Mouse (Mus musculus) lung, adult 2 months (tissue): ENCODE measurements at regions not wholly inside any gene's neighbourhood (a gene's known extent, or its start where the extent isn't known, plus 50 kb on each side); places are given as distances from the start of the nearest gene placed in this dataset.

ENCODE experiments used
- DNase-seq: peaks from one replicate; pipeline ENCODE4 v3.0.0; 2022
- H3K4me1 ChIP-seq: fragments of 200-500 bp; 2 replicates; pipeline ENCODE4 v1.6.1; 2011; ENCODE audit warnings: low read length; ENCODE audit not compliant: control insufficient read depth, insufficient read depth
- H3K4me3 ChIP-seq: fragments of 200-500 bp; replicated peaks from 2 replicates; pipeline ENCODE3; 2011; ENCODE audit warnings: low read depth, mild to moderate bottlenecking, control low read depth, low read length; ENCODE audit errors: extremely low read depth
- CTCF ChIP-seq: fragments of 200-500 bp; IDR thresholded peaks from 2 replicates; pipeline ENCODE4 v1.5.1; 2011; ENCODE audit warnings: mild to moderate bottlenecking, low read length, control low read depth; ENCODE audit not compliant: insufficient read depth
- POLR2A ChIP-seq: fragments of 200-500 bp; IDR thresholded peaks from 2 replicates; pipeline ENCODE4 v1.6.1; 2011; ENCODE audit warnings: low read depth, mild to moderate bottlenecking, control low read depth, low read length, borderline replicate concordance; ENCODE audit errors: extremely low read depth
- WGBS: fragments of 180-500 bp; shearing (Covaris S2); methylation state at CpG from one replicate; pipeline ENCODE4 v1.1.7; 2018; 5-methylcytosine and 5-hydroxymethylcytosine counted together

- TF ChIP-seq CTCF (no peak), POLR2A (no peak)
- no peak for DNase-seq
- 51% methylated on average over 15 of the region's 15 CpGs for WGBS
- no peaks in the 10 kb centered on the region for H3K4me1 ChIP-seq
- no peak overlapping the region for H3K4me3 ChIP-seq
These were observed 61.6 kb upstream of the 4932438H23Rik start for GRCm38 (mm10) chr16:91156506-91156905.

- 18% methylated on average over 8 of the region's 8 CpGs for WGBS
- TF ChIP-seq POLR2A, result no peak
- peak; percentile 28; the same call in 1 of the 2 replicates for TF ChIP-seq CTCF
- H3K4me1 ChIP-seq, result no peaks in the 10 kb centered on the region
- no peak overlapping the region for H3K4me3 ChIP-seq
- DNase-seq, result peak; percentile 9
These were observed 64.6 kb upstream of the Olig2 start for GRCm38 (mm10) chr16:91160679-91161078.

GRCm38 (mm10) chr16:91161616-91162015, 63.6 kb upstream of the Olig2 start:
- H3K4me1 ChIP-seq, result no peaks in the 10 kb centered on the region
- no peak for TF ChIP-seq POLR2A
- WGBS, result 56% methylated on average over 6 of the region's 6 CpGs
- DNase-seq, result no peak
- H3K4me3 ChIP-seq, result no peak overlapping the region

- DNase-seq, result no peak
- no peak overlapping the region for H3K4me3 ChIP-seq
- 75% methylated on average over 6 of the region's 6 CpGs for WGBS
- no peak for TF ChIP-seq POLR2A
- TF ChIP-seq CTCF, result no peak
- H3K4me1 ChIP-seq, result no peaks in the 10 kb centered on the region
These were observed 62.9 kb upstream of the Olig2 start for GRCm38 (mm10) chr16:91162381-91162780.

GRCm38 (mm10) chr16:91165906-91166305, 59.4 kb upstream of the Olig2 start:
- TF ChIP-seq CTCF, result no peak
- TF ChIP-seq POLR2A, result no peak
- Histone ChIP-seq H3K4me1 (no peaks in the 10 kb centered on the region), H3K4me3 (no peak overlapping the region)
- DNase-seq, result no peak
- WGBS, result 68% methylated on average over 4 of the region's 4 CpGs

GRCm38 (mm10) chr16:91166866-91167265, 58.4 kb upstream of the Olig2 start:
- Histone ChIP-seq H3K4me3 (no peak overlapping the region), H3K4me1 (no peaks in the 10 kb centered on the region)
- DNase-seq, result no peak
- TF ChIP-seq CTCF (peak; percentile 47), POLR2A (no peak)

GRCm38 (mm10) chr16:91168398-91168797, 56.9 kb upstream of the Olig2 start:
- TF ChIP-seq POLR2A, result no peak
- no peak for TF ChIP-seq CTCF
- Histone ChIP-seq H3K4me3 (no peak overlapping the region), H3K4me1 (no peaks in the 10 kb centered on the region)
- WGBS, result 54% methylated on average over 7 of the region's 7 CpGs
- no peak for DNase-seq

- H3K4me3 ChIP-seq, result no peak overlapping the region
- TF ChIP-seq CTCF (no peak), POLR2A (no peak)
- DNase-seq, result peak; percentile 7
- no peaks in the 10 kb centered on the region for H3K4me1 ChIP-seq
- 1% methylated on average over 16 of the region's 16 CpGs for WGBS
These were observed 55.4 kb upstream of the Olig2 start for GRCm38 (mm10) chr16:91169829-91170228.

GRCm38 (mm10) chr16:91171911-91172440, 53.3 kb upstream of the Olig2 start:
- WGBS, result 86% methylated on average over 14 of the region's 14 CpGs
- TF ChIP-seq CTCF (no peak), POLR2A (no peak)
- no peak overlapping the region for H3K4me3 ChIP-seq
- no peak for DNase-seq
- no peaks in the 10 kb centered on the region for H3K4me1 ChIP-seq

GRCm38 (mm10) chr16:91172510-91172909, 52.7 kb upstream of the Olig2 start:
- Histone ChIP-seq H3K4me3 (no peak overlapping the region), H3K4me1 (no peaks in the 10 kb centered on the region)
- no peak for DNase-seq
- 79% methylated on average over 9 of the region's 9 CpGs for WGBS
- no peak for TF ChIP-seq POLR2A
- TF ChIP-seq CTCF, result no peak
